Mouse (Mus musculus): ENCODE results near the gene Spata2. TPM values are rescaled to one million over a fixed set of nuclear protein-coding genes. Genes with fewer than 3 reads are reported as not detected.

Spata2 gene
- polyA plus RNA-seq, 1 experiment from 2014 or later: 11.2 TPM

DNA sequence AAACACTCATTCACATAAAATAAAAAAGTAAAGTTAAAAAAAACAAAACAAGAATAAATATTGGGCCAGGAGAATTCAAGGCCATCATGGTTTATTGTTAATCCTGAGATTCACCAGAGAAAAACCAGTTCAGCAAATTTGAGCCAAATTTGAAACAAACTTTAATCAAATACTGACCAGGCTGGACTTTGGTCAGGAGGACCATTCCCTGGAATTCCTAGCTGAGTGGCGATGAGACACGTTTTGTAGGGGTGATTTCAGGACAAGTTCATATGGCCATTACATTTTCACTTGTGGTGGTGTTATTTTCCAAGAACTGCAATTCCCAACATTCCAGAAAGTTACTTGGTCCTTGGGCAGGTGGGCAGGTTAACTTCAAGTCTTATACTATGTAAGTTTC lies 57.1 kb downstream of the Spata2 start:
- Histone ChIP-seq H3K27me3 (replicated peaks) (no peaks in the 10 kb centered on the region), H3K36me3 (peaks cover 9% of the 10 kb centered on the region), H3K9ac (no peak overlapping the region), H3K4me2 (no peak overlapping the region), H3K4me1 (no peaks in the 10 kb centered on the region), H3K4me3 (replicated peaks) (no peak overlapping the region), H3K27ac (no peak overlapping the region), H3K9me3 (no peaks in the 10 kb centered on the region)
- WGBS: 92% methylated on average over 2 of the region's 2 CpGs
- ATAC-seq (ENCODE audit: insufficient read depth, low FRiP score, low read depth): no peak

DNA sequence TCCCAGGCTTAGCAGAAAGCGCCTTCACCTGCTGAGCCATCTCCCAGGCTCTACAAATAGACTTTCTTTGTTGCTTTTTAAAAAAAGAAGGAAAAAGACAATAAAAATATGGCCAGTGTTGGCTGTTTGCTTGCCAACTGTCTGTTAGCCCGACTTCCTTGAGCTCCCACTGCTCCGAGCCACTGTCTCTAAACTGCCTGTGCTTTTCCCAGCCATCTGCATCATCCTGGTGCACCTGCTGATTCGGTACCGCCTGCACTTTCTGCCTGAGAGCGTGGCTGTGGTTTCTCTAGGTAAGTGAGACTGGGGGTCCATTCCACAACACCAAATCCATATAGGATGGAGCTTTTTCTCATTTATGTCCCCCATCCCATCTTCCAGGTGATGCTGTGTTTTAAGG lies 58.1 kb downstream of the Spata2 start:
- Histone ChIP-seq H3K36me3 (peaks cover 10% of the 10 kb centered on the region), H3K27ac (no peak overlapping the region), H3K4me1 (no peaks in the 10 kb centered on the region), H3K4me3 (replicated peaks) (no peak overlapping the region), H3K9ac (no peak overlapping the region), H3K9me3 (no peaks in the 10 kb centered on the region), H3K27me3 (replicated peaks) (no peaks in the 10 kb centered on the region), H3K4me2 (no peak overlapping the region)
- WGBS: 94% methylated on average over 6 of the region's 6 CpGs
- no peak for ATAC-seq (ENCODE audit: insufficient read depth, low FRiP score, low read depth)

DNA sequence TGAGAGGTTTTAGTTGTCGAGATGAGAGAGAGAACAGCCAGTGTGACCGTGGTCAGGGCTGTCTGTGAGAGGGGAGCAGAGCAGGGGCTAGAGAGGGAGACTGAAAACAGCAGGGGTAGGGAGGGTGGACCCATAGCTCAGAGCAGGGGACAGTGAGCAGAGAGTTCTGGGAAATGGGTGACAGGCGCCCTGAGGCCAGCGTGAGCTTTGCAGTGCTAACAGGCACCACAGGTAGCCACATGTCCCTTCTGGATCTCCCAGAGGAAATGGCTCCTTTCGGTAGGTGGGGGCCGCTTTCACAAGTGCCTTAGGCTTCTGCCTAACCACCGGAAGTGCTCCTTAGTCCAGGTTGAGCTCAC lies 61.3 kb downstream of the Spata2 start:
- H3K4me2 ChIP-seq: no peak overlapping the region
- peak; percentile 68; the same call in 1 of the 2 replicates for ATAC-seq (ENCODE audit: insufficient read depth, low FRiP score, low read depth)
- no peaks in the 10 kb centered on the region for H3K27me3 ChIP-seq (replicated peaks)
- no peak overlapping the region for H3K9ac ChIP-seq
- 0 out of 2 replicates have a peak overlapping the region, but pooled peaks have one; percentile 9 for H3K27ac ChIP-seq
- H3K4me1 ChIP-seq: no peaks in the 10 kb centered on the region
- no peaks in the 10 kb centered on the region for H3K9me3 ChIP-seq
- H3K36me3 ChIP-seq: 0 out of 2 replicates have a peak, but pooled peaks cover 13% of the 10 kb centered on the region
- 60% methylated on average over 7 of the region's 7 CpGs for WGBS
- H3K4me3 ChIP-seq (replicated peaks): no peak overlapping the region

Other genes starting within 250 kb of the Spata2 start
- gene B4galt5, start 143.7 kb downstream of the Spata2 start, polyA plus RNA-seq (2015; fragmentation: Nextera tagmentation; extraction: Ambion mirVana): 16.7 and 17.0 TPM in 2 replicates
- gene Slc9a8, start 71.2 kb downstream of the Spata2 start, polyA plus RNA-seq (2015; fragmentation: Nextera tagmentation; extraction: Ambion mirVana): 20.5 and 25.0 TPM in 2 replicates
- gene Rnf114, start 242 bp downstream of the Spata2 start, polyA plus RNA-seq (2015; fragmentation: Nextera tagmentation; extraction: Ambion mirVana): 66.5 and 71.9 TPM in 2 replicates
- 13.6 and 16.0 TPM in 2 replicates for gene Snai1, start 45.3 kb upstream of the Spata2 start, polyA plus RNA-seq (2015; fragmentation: Nextera tagmentation; extraction: Ambion mirVana)
- 250 and 281 TPM in 2 replicates for gene Ube2v1, start 139.2 kb upstream of the Spata2 start, polyA plus RNA-seq (2015; fragmentation: Nextera tagmentation; extraction: Ambion mirVana)
- gene Gm20431, start 168.6 kb upstream of the Spata2 start, polyA plus RNA-seq (2015; fragmentation: Nextera tagmentation; extraction: Ambion mirVana): 3.5 and 9.6 TPM in 2 replicates
- 18.4 and 25.4 TPM in 2 replicates for gene Cebpb, start 196.0 kb upstream of the Spata2 start, polyA plus RNA-seq (2015; fragmentation: Nextera tagmentation; extraction: Ambion mirVana)
- gene Tmem189, start 196.9 kb upstream of the Spata2 start, polyA plus RNA-seq (2015; fragmentation: Nextera tagmentation; extraction: Ambion mirVana): 40.8 and 43.8 TPM in 2 replicates